Mouse (Mus musculus) splenic B cell, adult 2 months (primary cell): ENCODE measurements around the gene Otogl.

Experiments
- DNase-seq: peaks from one replicate; pipeline ENCODE4 v3.0.0-alpha.2; 2011; ENCODE audit warnings: low read depth, low spot score
- H3K27me3 ChIP-seq: 2 replicates; pipeline ENCODE4 v1.6.1; 2012; ENCODE audit warnings: mild to moderate bottlenecking, low read length, moderate library complexity, mixed read lengths; ENCODE audit not compliant: control insufficient read depth, poor library complexity, insufficient read depth, severe bottlenecking
- H3K36me3 ChIP-seq: 2 replicates; pipeline ENCODE4 v1.6.1; 2012; ENCODE audit warnings: mild to moderate bottlenecking, low read length, moderate library complexity, mixed read lengths; ENCODE audit not compliant: control insufficient read depth, poor library complexity, insufficient read depth, severe bottlenecking

Otogl gene

DNA sequence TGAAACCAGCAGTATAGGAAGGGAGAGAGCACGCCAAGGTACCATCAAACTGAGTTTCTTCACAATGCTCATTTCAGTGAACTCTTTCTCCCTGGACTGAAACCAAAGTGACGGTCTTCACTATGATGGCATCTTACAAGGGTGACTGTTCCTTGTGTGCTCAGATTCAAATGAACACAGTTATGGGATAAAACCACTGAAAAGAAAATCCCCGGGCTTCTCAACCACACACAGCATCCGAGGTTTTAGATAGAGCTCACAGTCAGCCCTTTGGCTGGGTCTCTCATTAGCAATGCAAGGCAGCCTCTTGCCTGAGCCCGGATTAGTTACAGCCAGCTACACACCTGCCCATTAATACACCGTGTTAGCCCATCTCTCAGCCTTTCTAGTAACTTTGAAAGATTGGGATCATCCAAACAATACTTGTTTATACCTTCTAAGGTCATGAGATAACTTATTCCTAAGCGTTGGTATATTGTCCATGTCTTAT is at the start of gene Otogl:
Gene Otogl (minus strand): TSS at position 51 of the 490 bp plus-strand sequence.
- Histone ChIP-seq H3K27me3 (no peaks in the 10 kb centered on the region), H3K36me3 (no peaks in the 10 kb centered on the region)
- no peak for DNase-seq

DNA sequence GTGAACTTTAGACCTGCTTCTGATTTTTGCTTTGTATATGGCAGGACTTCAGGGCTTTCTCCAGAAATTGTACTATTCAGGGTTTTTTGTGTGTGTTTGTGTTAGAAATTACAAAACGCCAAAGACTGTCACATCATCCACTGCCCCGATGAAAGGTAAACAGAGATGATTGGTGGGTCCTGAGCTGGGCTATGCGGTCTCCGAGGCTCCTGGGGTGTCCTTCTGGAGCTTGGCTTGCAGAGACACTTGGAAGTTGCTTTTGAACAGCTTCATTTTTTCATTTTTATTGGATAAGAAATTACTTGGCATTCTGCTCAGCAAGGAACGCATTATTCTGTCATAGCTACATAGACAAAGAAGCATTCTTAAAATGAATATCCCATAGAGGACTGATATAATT is 44.7 kb upstream of the Otogl start:
- Histone ChIP-seq H3K27me3 (no peaks in the 10 kb centered on the region), H3K36me3 (no peaks in the 10 kb centered on the region)
- DNase-seq = no peak

DNA sequence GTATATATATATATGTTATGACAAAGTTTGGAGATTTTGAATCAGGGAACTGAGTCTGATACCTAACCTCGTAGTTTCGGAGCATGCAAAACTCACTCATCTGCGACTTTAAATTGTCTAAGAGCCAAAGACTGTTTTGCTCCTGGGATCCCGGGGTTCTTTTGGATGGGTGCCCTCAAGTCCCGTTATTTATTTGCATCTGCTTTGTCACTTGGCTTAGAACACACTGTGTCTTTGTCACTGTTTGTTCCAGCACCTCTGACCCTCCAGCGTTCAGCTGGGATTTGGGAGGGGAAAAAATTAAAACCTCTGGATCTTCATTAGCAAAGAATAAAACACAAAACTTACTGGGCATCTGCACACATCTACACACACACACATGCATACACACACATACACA is 42.5 kb upstream of the Otogl start:
- H3K36me3 ChIP-seq = no peaks in the 10 kb centered on the region
- no peak for DNase-seq
- no peaks in the 10 kb centered on the region for H3K27me3 ChIP-seq

DNA sequence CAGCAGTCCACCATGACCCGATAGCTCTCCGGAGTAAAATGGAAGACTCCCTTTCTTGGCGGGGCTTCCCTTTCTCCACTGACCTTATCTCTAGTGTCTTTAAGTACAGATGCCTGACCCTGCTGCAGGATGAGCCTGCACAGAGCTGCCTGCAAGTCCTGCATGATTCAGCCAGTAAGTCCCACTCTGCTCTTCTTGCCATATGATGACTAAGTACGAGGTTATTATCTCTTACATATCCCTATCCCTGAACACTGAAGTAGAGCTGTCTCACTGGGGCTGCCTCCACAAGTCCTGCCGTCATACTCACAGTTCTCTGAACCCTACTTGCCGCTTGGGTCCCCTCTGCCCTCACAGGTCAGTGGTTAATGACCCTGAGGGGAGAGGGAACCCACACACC is 39.7 kb upstream of the Otogl start:
- Histone ChIP-seq H3K27me3 (no peaks in the 10 kb centered on the region), H3K36me3 (no peaks in the 10 kb centered on the region)
- no peak for DNase-seq

DNA sequence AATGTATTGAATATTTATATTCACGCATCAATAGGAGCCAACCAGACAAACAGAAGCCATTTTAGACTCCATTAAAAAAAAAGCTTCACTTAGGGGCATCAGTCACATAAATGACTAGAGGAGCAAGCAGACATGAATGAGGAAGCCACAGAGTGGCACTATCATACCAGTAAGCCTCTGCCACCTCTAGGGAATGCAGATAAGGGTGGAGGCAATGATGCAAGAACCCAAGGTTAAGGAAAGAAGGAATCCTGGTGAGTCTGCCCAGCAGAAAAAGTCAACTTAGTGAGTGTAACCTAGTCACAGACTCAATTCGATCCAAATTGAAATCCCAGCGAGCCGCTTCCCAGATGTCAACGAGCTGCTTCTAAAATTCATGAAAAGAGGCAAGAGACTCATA is 38.0 kb upstream of the Otogl start:
- no peaks in the 10 kb centered on the region for H3K36me3 ChIP-seq
- H3K27me3 ChIP-seq = no peaks in the 10 kb centered on the region
- no peak for DNase-seq

DNA sequence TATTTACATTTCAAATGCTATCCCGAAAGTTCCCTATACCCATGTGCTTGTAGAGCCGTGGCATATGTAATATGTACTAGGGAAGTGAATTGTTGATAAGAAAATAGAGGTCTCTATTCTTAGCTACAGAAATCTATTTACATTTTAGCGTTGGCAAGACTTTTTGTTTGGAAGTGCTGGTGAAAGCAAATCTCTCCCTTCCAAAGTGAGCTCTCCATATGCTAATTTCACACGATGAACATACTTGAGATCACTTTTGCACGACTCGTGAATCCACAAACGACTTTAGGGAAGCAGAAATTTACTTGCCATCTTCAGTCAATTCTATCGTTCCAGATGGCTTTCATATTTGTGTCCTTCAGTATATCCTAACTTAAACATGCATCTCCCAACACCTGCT is 36.7 kb upstream of the Otogl start:
- DNase-seq = no peak
- no peaks in the 10 kb centered on the region for H3K36me3 ChIP-seq
- H3K27me3 ChIP-seq = no peaks in the 10 kb centered on the region

DNA sequence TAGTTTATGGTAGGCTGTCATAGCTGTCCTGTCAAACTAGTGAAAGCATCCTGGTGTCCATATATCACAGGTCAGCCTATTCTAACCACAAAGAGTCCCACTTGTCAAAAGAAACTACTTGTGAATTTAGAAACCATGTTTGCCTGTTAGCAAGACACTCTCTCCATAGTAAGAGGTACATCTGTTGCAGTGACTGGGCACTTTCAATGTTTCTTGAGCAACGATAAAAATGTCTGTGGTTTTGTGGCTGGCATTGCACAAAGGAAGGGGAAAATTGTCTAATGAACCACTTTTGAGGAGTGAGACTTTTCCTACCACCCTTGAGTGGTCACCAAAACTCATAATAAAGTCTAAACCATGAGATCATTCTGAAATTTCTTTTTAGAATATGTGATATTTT is 36.1 kb upstream of the Otogl start:
- no peaks in the 10 kb centered on the region for H3K36me3 ChIP-seq
- DNase-seq = no peak
- H3K27me3 ChIP-seq = no peaks in the 10 kb centered on the region

DNA sequence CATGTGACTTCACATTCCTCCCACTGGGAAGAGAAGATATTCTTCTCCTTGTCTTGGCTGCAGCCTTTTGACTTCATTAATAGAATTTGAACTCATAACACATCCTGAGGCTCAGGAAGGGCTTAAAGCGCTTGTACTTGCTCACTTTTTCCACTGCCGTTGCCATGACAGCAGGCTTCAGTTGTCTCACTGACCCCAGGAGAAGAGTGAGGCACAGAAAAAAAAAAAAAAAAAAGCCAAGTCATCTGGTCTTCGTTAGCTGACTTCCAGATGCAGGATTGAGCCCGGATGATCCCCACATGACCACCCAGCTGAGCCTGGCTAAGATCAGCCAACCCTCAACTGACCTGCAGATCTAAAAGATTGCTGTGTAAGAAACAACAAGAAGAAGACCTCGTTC is 34.4 kb upstream of the Otogl start:
- no peak for DNase-seq
- no peaks in the 10 kb centered on the region for H3K36me3 ChIP-seq
- H3K27me3 ChIP-seq = no peaks in the 10 kb centered on the region

DNA sequence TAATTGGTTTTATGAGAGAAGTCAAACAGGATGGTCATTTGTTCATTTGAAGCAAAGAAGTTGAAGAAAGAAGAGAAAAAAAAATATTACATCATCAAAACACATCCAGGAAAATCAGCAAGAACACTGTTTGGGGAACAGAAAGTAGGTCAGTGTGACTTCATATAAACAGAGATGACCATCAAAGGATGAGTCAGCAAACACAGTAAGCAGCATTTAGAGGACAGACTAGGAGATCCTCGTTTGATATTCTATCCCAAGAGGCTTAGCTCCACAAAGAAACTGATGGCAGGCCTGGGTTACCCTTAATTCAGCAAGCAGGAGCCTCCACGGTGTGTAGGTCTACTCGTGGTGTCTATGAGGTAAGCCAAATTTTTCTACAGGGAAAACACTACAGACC is 31.9 kb upstream of the Otogl start:
- H3K27me3 ChIP-seq = no peaks in the 10 kb centered on the region
- no peak for DNase-seq
- no peaks in the 10 kb centered on the region for H3K36me3 ChIP-seq

DNA sequence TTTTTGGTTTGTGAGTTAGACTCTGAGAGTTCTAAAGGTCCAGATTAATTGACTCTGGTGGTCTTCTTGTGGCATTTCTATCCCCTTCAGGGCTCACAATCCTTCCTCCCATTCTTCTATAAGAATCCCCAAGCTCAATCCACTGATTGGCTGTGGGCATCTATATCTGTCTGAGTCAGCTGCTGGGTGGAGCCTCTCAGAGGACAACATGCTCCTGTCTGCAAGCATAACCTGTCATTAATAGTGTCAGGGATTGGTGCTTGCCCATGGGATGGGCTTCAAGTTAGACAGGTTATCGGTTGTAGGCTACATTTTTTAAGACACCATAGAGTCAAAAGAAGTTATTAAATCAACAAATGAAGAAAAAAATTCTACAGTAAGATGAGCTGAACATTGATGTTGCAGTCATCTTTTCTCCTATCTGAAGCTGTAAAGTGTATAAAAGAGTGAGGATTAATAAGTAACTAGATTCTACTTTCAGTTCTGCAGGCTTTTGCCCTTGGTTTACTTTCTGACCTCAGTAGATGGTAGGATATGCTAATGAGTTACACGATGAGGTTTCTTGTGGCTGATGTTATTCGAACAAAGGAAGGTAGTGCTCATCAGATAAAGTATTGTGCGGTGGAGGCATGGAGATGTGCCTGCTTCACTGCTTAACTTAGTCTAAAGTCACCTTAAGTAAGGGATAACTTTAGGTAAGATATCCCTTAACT is 29.4 kb upstream of the Otogl start:
- Histone ChIP-seq H3K36me3 (no peaks in the 10 kb centered on the region), H3K27me3 (no peaks in the 10 kb centered on the region)
- DNase-seq = no peak

DNA sequence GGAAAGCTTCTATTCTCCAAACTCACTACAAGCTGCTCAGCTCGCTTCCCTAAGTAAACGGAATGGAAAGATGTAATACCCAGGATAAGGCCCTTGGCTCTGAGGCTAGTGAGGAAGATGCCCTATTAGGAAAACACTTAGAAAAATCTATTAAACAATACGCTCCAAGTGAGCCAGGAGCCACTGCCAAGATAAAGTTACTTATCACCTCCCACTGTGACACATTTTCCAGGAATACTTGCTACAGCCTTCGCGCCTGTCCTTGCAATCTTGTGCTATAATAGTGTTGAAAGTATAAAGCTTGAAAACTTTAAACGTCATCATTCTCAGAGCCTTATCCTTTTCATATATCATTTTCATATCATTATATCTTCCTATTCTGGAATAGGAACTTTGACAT is 28.4 kb upstream of the Otogl start:
- Histone ChIP-seq H3K36me3 (no peaks in the 10 kb centered on the region), H3K27me3 (no peaks in the 10 kb centered on the region)
- no peak for DNase-seq

DNA sequence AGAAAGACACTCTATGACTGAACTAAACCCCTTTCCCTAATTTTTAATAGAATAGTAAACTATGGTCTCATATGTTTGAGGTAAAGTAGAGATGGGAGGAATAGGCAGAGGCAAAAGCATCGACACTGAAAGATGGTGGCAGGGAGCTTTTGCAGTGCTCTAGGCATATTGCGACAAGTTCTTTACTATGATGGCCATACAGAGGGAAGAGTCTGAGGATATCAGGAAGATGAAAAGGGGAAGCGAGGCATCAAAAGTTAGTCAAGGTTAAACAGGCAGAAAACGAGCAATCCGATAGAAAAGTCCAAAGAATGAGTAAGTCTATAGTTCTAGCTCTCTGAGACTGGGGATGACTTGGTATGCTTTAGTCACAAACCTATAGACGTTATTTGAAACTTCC is 27.9 kb upstream of the Otogl start:
- no peak for DNase-seq

DNA sequence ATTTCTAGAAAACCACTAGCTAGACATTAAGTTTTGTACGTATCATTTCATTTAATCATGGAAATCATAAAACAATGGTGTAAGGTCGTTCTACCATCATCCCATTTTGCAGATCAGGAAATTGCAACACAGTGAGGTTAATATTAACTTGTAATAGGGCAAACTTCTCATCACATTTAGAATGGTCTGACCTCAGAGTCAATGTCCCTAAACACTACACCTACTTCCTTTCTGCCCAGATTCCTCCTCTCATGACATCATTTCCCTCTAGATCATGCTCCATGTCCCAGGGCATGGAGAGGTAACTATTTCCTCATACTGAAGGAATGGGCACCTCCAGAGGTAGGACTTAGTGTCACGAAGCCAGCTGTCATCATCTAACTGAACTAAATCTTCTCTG is 22.1 kb upstream of the Otogl start:
- H3K36me3 ChIP-seq = no peaks in the 10 kb centered on the region
- no peak for DNase-seq
- H3K27me3 ChIP-seq = no peaks in the 10 kb centered on the region

More for the DNA sequence above, 27.9 kb upstream of the Otogl start:
- H3K27me3 ChIP-seq = no peaks in the 10 kb centered on the region
- H3K36me3 ChIP-seq = no peaks in the 10 kb centered on the region

DNA sequence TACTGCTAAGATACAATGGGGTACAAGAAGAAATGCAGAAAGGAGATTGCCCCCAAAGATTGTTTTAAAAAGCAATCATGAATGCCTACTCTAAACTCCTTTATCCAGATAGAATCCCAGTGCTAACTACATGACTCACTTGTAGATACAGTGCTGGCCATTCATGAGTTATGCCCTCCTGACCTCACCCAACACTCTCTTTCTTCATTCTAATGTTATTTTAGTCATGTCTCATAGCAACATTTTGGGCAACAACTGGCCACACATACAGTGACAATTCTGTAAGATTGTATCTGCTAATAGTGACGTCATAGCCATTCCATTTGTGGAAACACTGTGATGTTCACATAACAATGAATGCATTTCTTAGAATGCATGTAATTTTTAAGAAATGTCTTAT is 21.6 kb upstream of the Otogl start:
- Histone ChIP-seq H3K36me3 (no peaks in the 10 kb centered on the region), H3K27me3 (no peaks in the 10 kb centered on the region)
- no peak for DNase-seq

DNA sequence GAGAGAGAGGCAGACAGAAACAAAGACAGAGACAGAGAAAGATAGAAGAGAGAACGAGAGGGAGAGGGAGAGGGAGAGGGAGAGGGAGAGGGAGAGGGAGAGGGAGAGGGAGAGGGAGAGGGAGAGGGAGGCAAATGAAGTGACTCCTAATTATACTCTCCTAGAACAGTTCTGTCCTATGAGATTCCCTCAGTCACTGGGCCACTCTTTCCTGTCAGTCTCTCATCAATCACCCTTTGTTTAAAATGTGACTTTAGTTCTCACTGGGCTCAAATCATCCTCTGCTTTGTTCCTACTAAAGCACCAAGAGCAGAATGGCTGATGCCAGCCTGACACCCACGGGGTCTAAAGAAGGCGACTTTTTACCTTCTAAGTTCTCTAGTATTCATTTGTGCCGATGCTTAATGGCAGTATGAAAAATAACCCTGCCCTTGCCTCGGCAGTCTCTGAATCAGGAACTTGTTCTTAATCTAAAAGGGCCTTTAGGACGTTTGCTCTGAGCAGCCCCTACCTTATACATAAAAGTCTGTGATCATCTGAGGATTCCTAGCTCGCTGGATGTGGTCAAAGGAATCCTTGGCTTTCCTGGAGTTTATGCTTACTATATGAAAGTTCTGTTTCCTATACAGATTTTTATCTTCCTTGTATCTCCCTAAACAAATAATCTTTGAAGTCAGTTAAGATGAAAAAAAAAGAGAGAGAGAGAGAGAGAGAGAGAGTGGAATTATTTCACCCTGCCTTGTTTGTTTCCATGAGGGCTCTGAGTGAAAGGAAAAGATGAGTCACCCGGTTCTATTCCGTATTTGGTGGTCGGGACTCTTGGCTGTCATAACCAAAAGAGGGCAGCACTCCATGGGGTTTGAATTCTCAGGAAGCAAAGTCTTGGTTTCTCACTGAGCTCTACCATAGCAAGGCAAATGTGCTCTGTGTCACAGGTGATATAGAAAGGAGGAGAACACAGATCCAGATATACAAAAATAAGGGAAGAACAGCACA is 20.2 kb upstream of the Otogl start:
- no peaks in the 10 kb centered on the region for H3K27me3 ChIP-seq
- no peaks in the 10 kb centered on the region for H3K36me3 ChIP-seq
- peak; percentile 58 for DNase-seq
